Mouse (Mus musculus) v-Abl transformed pro-B cells (cell line): ENCODE data around the gene Nbdy.

Experiments used
- in situ Hi-C, 2 experiments: fragments of 400-800 bp; cut with MboI; formaldehyde crosslinking; loops; one replicate each; pipeline ENCODE4 v1.15.1; 2025; ENCODE audit not compliant: unreplicated experiment in 2 of 2

The Nbdy gene

DNA sequence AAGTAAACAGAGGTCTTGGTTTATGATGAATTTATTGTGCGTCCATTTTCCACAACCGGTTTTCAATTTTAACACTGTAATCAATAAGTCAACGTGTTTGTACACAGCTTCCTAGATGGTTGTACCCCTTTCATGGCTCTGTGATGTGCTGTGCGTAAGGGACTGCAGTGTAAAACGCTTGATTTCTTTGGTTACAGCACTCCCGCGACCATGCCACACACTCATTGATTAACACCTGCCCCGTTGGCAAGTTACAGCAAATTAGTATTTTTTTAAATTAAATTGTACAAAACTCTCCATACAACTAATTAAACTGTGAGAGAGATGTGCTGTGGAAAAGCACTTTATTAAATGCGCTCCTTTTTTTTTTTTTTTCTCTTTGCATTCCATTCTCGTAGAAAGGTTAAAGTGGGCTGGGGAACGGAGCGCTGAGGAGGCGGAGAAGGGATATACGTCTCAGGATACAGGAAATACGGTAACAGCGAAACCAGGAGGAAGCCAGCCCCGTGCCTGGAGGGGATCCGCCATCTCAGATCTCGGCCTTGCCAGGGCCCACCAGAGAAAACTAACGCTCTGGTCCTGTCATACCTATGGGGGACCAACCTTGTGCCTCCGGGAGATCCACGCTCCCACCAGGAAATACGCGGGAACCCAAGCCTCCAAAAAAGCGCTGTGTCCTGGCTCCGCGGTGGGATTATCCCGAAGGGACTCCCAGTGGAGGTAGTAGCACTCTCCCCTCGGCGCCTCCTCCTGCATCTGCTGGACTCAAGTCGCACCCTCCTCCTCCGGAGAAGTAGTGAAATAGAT, at the start of gene Nbdy:
Gene Nbdy (plus strand): TSS at position 481 of the 807 bp plus-strand sequence.
- in situ Hi-C loops: loop anchor here in 1 of 2 experiments (25.0 kb wide), 1 partner anchor 561 kb away; no protein-coding TSS in a partner anchor

GRCm38 (mm10) chrX:153695782-153696395, 27.5 kb upstream of the Nbdy start, which contains the start of gene Kctd12b:
Gene Kctd12b, minus strand, starts transcription at chrX:153696391.
- in situ Hi-C loops: no loop called here

GRCm38 (mm10) chrX:153700463-153700862, 22.9 kb upstream of the Nbdy start:
- in situ Hi-C loops: loop anchor here in 1 of 2 experiments (25.0 kb wide), 1 partner anchor 538 kb away; no protein-coding TSS in a partner anchor

DNA sequence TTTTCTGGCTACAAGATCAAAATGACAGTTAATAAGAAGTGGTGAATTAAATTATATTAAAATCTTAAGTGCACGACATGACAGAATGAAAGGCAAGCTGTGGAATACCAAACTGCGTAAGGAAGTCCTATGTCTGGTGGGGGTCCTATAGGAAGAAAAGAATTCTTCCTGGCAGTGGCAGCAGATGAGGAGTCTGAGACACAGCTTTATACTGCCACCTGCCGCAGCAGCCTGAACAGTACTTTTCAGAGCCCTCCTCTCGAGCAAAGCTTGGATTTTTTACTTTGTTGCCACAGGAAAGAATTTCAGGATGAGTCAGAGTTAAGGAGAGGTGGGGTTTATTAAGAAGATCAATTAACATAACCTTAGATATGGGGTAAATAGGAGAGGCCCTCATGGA, 15.7 kb upstream of the Nbdy start:
- in situ Hi-C loops: loop anchor here (5.0 to 25.0 kb wide), 3 partner anchors 75 to 545 kb away; no protein-coding TSS in a partner anchor

- in situ Hi-C loops: loop anchor here in 1 of 2 experiments (5.0 to 25.0 kb wide), 4 partner anchors 79 to 554 kb away; no protein-coding TSS in a partner anchor
Measured at GRCm38 (mm10) chrX:153716716-153717115, 6.7 kb upstream of the Nbdy start.

DNA sequence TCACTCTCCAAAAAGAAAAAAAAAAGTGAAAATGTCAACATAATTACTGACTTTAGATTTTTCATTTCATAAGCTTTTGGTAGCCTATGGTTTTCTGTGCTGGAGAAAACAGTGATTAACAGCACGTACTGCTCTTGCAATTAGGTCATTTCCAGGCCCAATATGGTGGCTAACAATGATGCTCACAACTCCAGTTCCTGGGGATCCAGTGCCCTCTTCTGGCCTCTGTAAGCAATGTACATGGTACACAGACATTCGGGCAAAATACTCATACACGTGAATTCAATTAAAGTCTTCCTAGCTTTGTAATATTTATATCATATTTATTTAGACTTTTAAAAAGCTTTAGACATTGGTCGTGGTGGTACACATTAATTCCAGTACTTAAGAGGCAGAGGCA, 3.8 kb upstream of the Nbdy start:
- in situ Hi-C loops: loop anchor here in 1 of 2 experiments (5.0 to 25.0 kb wide), 4 partner anchors 82 to 557 kb away; no protein-coding TSS in a partner anchor

GRCm38 (mm10) chrX:153724400-153724799, 1.0 kb downstream of the Nbdy start:
- in situ Hi-C loops: loop anchor here in 1 of 2 experiments (25.0 kb wide), 1 partner anchor 562 kb away; no protein-coding TSS in a partner anchor

DNA sequence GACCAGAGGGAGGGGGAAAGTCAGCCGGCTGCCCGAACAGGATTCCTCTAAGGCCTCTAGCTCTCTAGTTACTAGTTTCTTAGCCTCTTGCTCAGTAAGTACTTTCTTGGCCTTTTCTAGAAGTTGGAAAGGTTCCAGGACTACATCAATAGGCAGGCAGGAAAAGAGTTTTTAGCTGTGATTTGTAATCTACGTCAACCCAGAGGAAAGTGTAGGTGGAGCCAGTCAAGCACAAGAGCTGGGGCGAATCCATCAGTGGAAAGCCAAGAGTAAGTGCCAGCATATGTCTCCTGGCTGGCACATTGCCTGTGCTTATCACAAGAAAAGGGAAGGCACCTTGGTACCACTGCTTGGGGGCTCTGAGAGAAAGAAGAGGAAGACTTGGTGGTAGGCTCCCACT, 12.3 kb downstream of the Nbdy start:
- in situ Hi-C loops: loop anchor here (25.0 kb wide), 3 partner anchors 1427 to 1602 kb away; partner anchors contain the start of gene Prdx4 (in 1 of the 2)

DNA sequence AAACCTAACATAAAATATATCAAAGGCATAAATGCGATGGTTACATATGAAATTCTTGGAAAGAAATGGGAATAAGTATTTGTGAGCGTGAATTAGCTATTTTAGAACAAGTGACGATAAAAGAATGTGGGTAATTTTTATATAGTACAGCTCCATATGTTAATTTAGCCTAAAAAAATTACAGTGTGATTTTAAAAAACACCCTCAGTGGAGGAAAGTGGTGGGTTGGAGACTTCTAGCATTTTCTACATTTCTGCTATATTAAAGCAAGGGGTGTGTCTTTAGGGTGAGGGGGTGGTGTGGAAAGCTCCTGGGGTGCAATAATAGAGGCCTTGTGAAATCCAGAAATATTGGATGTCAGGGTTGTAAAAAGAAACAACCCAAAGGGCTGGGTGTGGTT, 19.1 kb downstream of the Nbdy start:
- in situ Hi-C loops: loop anchor here (10.0 to 25.0 kb wide), 4 partner anchors 212 to 1595 kb away; partner anchors contain the start of gene Prdx4 (in 1 of the 2)

- in situ Hi-C loops: loop anchor here (10.0 to 25.0 kb wide), 4 partner anchors 206 to 1588 kb away; partner anchors contain the start of gene Prdx4 (in 1 of the 2)
Measured at GRCm38 (mm10) chrX:153749230-153749629, 25.8 kb downstream of the Nbdy start.
